Mouse (Mus musculus): Measurements from ENCODE around the gene Dapl1. TPM values are rescaled to one million over a fixed set of nuclear protein-coding genes. Genes with fewer than 3 reads are reported as not detected.

Dapl1 gene
- not detected in 2 replicates for polyA plus RNA-seq (2012)

GRCm38 (mm10) chr2:59484438-59484837 is at the start of gene Dapl1:
TSS of gene Dapl1 (plus strand) at chr2:59484653.
- TF ChIP-seq GATA1 (IDR thresholded peaks at IDR 0.05; ENCODE audit: low read length), result no peak

- no peak for TF ChIP-seq GATA1 (IDR thresholded peaks at IDR 0.05; ENCODE audit: low read length)
Measured at GRCm38 (mm10) chr2:59434820-59435219, 49.6 kb upstream of the Dapl1 start.

- no peak for TF ChIP-seq GATA1 (IDR thresholded peaks at IDR 0.05; ENCODE audit: low read length)
Measured at GRCm38 (mm10) chr2:59437684-59438393, 46.6 kb upstream of the Dapl1 start.

- no peak for TF ChIP-seq GATA1 (IDR thresholded peaks at IDR 0.05; ENCODE audit: low read length)
Measured at GRCm38 (mm10) chr2:59438479-59438935, 45.9 kb upstream of the Dapl1 start.

GRCm38 (mm10) chr2:59439824-59440223 is 44.6 kb upstream of the Dapl1 start:
- no peak for TF ChIP-seq GATA1 (IDR thresholded peaks at IDR 0.05; ENCODE audit: low read length)

- no peak for TF ChIP-seq GATA1 (IDR thresholded peaks at IDR 0.05; ENCODE audit: low read length)
Measured at GRCm38 (mm10) chr2:59440481-59440880, 44.0 kb upstream of the Dapl1 start.

- no peak for TF ChIP-seq GATA1 (IDR thresholded peaks at IDR 0.05; ENCODE audit: low read length)
Measured at GRCm38 (mm10) chr2:59441681-59442080, 42.8 kb upstream of the Dapl1 start.

- no peak for TF ChIP-seq GATA1 (IDR thresholded peaks at IDR 0.05; ENCODE audit: low read length)
Measured at GRCm38 (mm10) chr2:59446671-59447070, 37.8 kb upstream of the Dapl1 start.

- no peak for TF ChIP-seq GATA1 (IDR thresholded peaks at IDR 0.05; ENCODE audit: low read length)
Measured at GRCm38 (mm10) chr2:59447712-59448111, 36.7 kb upstream of the Dapl1 start.

- no peak for TF ChIP-seq GATA1 (IDR thresholded peaks at IDR 0.05; ENCODE audit: low read length)
Measured at GRCm38 (mm10) chr2:59448516-59448915, 35.9 kb upstream of the Dapl1 start.

GRCm38 (mm10) chr2:59448921-59449320 is 35.5 kb upstream of the Dapl1 start:
- TF ChIP-seq GATA1 (IDR thresholded peaks at IDR 0.05; ENCODE audit: low read length), result no peak

GRCm38 (mm10) chr2:59451675-59452074 is 32.8 kb upstream of the Dapl1 start:
- TF ChIP-seq GATA1 (IDR thresholded peaks at IDR 0.05; ENCODE audit: low read length), result no peak

- TF ChIP-seq GATA1 (IDR thresholded peaks at IDR 0.05; ENCODE audit: low read length), result no peak
Measured at GRCm38 (mm10) chr2:59452102-59452501, 32.4 kb upstream of the Dapl1 start.

- no peak for TF ChIP-seq GATA1 (IDR thresholded peaks at IDR 0.05; ENCODE audit: low read length)
Measured at GRCm38 (mm10) chr2:59462086-59462485, 22.4 kb upstream of the Dapl1 start.

GRCm38 (mm10) chr2:59463428-59464182 is 20.8 kb upstream of the Dapl1 start:
- no peak for TF ChIP-seq GATA1 (IDR thresholded peaks at IDR 0.05; ENCODE audit: low read length)

- TF ChIP-seq GATA1 (IDR thresholded peaks at IDR 0.05; ENCODE audit: low read length), result no peak
Measured at GRCm38 (mm10) chr2:59465671-59466070, 18.8 kb upstream of the Dapl1 start.

GRCm38 (mm10) chr2:59466358-59466757 is 18.1 kb upstream of the Dapl1 start:
- no peak for TF ChIP-seq GATA1 (IDR thresholded peaks at IDR 0.05; ENCODE audit: low read length)
